Mouse (Mus musculus) stomach, postnatal 0 days (tissue): ENCODE data around the gene BC003965. TPM values are rescaled to one million over a fixed set of nuclear protein-coding genes. Genes with fewer than 3 reads are reported as not detected.
"Not testable (repeated sequence)": the region's sequence is repeated elsewhere in the genome, so short reads cannot be mapped to it uniquely, and the experiment has no call there.

Experiments used
- ATAC-seq: fragments of 200-750 bp; cut with Nextera tagmentation; 2 replicates; pipeline ENCODE4 v1.8.0; 2017; ENCODE audit not compliant: low FRiP score, low TSS enrichment
- DNase-seq: peaks from one replicate; pipeline ENCODE4 v3.0.0-alpha.2; 2016; ENCODE audit warnings: low spot score
- H3K27ac ChIP-seq: fragments of 300-500 bp; sonication (generic); replicated peaks from 2 replicates; pipeline ENCODE4 v1.5.1; 2014; ENCODE audit warnings: mild to moderate bottlenecking, control low read depth
- H3K27me3 ChIP-seq: fragments of 300-500 bp; sonication (generic); 2 replicates; pipeline ENCODE4 v1.6.1; 2014; ENCODE audit warnings: low read length; ENCODE audit not compliant: control insufficient read depth, insufficient read depth
- H3K36me3 ChIP-seq: fragments of 300-500 bp; sonication (generic); 2 replicates; pipeline ENCODE4 v1.6.1; 2014; ENCODE audit warnings: low read length, mixed read lengths; ENCODE audit not compliant: control insufficient read depth, insufficient read depth
- H3K4me1 ChIP-seq: fragments of 300-500 bp; sonication (generic); replicated peaks from 2 replicates; pipeline ENCODE4 v1.6.1; 2014; ENCODE audit warnings: antibody characterized with exemption; ENCODE audit not compliant: control insufficient read depth, insufficient read depth
- H3K4me2 ChIP-seq: fragments of 300-500 bp; sonication (generic); replicated peaks from 2 replicates; pipeline ENCODE4 v1.6.1; 2014; ENCODE audit warnings: low read depth, mild to moderate bottlenecking, control low read depth, moderate library complexity
- H3K4me3 ChIP-seq: fragments of 300-500 bp; sonication (generic); 2 replicates; pipeline ENCODE4 v1.5.1; 2014; ENCODE audit warnings: low read depth, low read length, control low read depth
- H3K9ac ChIP-seq: fragments of 300-500 bp; sonication (generic); 2 replicates; pipeline ENCODE4 v1.6.1; 2014; ENCODE audit warnings: mild to moderate bottlenecking, low read length, control low read depth, mixed read lengths
- H3K9me3 ChIP-seq: fragments of 300-500 bp; sonication (generic); 2 replicates; pipeline ENCODE4 v1.6.1; 2016; ENCODE audit warnings: low read length; ENCODE audit not compliant: control insufficient read depth
- CTCF ChIP-seq: IDR thresholded peaks from 2 replicates; pipeline ENCODE4 v1.5.1; 2016; ENCODE audit warnings: antibody characterized with exemption, low read depth, mild to moderate bottlenecking, moderate library complexity
- EP300 ChIP-seq: optimal IDR thresholded peaks from 2 replicates; pipeline ENCODE3; 2016; ENCODE audit warnings: antibody characterized with exemption
- WGBS: fragments of 180-500 bp; shearing (Covaris S2); extraction: QIAGEN DNeasy Blood & Tissue Kit; methylation state at CpG from one replicate; pipeline ENCODE4 v1.1.7; 2014; 5-methylcytosine and 5-hydroxymethylcytosine counted together
- polyA plus RNA-seq: library from polyadenylated mRNA; unstranded; fragments of >200 nt; fragmentation: Nextera tagmentation; extraction: Ambion mirVana; gene quantifications from 2 replicates; pipeline ENCODE4 v1.2.1, GENCODE M21; 2015

Gene BC003965
- polyA plus RNA-seq, 1 experiment from 2014 or later, result 23.1 TPM

- Histone ChIP-seq H3K36me3 (peaks cover 6% of the 10 kb centered on the region), H3K27me3 (no peaks in the 10 kb centered on the region), H3K27ac (no peak overlapping the region), H3K4me3 (no peak overlapping the region), H3K4me2 (no peak overlapping the region), H3K9me3 (no peaks in the 10 kb centered on the region), H3K9ac (no peak overlapping the region), H3K4me1 (no peaks in the 10 kb centered on the region)
- 86% methylated on average over 3 of the region's 3 CpGs for WGBS
- ATAC-seq, result no peak
- TF ChIP-seq EP300, result no peak
- TF ChIP-seq CTCF, result no peak
- DNase-seq, result no peak
These were observed 46.3 kb downstream of the BC003965 start for GRCm38 (mm10) chr17:25230700-25231099.

DNA sequence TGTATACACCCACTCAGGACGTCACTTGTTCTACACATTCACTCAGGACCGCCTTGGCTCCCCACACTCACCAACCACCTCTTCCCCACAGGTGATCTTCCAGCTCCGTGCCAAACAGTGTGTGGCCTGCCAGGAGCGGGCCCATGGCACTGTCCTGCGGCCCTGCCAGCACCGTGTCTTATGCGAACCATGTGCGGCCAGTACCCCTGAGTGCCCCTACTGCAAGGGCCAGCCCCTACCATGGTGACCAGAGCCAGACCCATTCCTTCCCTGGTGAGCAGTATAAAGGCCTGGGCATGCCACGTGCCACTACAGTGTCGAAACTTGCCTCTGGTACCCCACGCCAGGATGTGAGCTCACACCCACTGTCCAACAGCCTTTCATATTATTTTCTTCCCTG is 47.3 kb downstream of the BC003965 start:
- not testable (repeated sequence) for H3K27ac ChIP-seq, H3K9ac ChIP-seq, H3K9me3 ChIP-seq, H3K36me3 ChIP-seq, DNase-seq, H3K4me2 ChIP-seq, H3K27me3 ChIP-seq, H3K4me1 ChIP-seq, H3K4me3 ChIP-seq
- WGBS, result 96% methylated on average over 5 of the region's 11 CpGs
- 0 out of 2 replicates have a peak, but pooled peaks have one; percentile 46 for ATAC-seq

GRCm38 (mm10) chr17:25235635-25236034 is 51.3 kb downstream of the BC003965 start:
- Histone ChIP-seq H3K4me2 (no peak overlapping the region), H3K27me3 (no peaks in the 10 kb centered on the region), H3K36me3 (peaks cover 4% of the 10 kb centered on the region), H3K9ac (no peak overlapping the region), H3K9me3 (no peaks in the 10 kb centered on the region), H3K4me1 (peaks cover under 1% of the 10 kb centered on the region; the same call in 1 of the 2 replicates), H3K4me3 (no peak overlapping the region), H3K27ac (no peak overlapping the region)
- no peak for ATAC-seq
- DNase-seq, result no peak
- TF ChIP-seq EP300, result no peak
- no peak for TF ChIP-seq CTCF
- WGBS, result 81% methylated on average over 9 of the region's 9 CpGs

Other genes with a start within 250 kb of the BC003965 start
- gene Mapk8ip3, start 247.6 kb upstream of the BC003965 start, polyA plus RNA-seq, result 6.2 and 6.5 TPM in 2 replicates
- 51.8 and 53.9 TPM in 2 replicates for gene Jpt2, start 223.9 kb upstream of the BC003965 start, polyA plus RNA-seq
- gene Cramp1l, start 168.8 kb upstream of the BC003965 start, polyA plus RNA-seq, result 2.2 and 2.8 TPM in 2 replicates
- gene Ift140, start 168.5 kb upstream of the BC003965 start, polyA plus RNA-seq, result 4.1 and 4.2 TPM in 2 replicates
- 16.8 and 19.0 TPM in 2 replicates for gene Tmem204, start 101.0 kb upstream of the BC003965 start, polyA plus RNA-seq
- gene Telo2, start 68.6 kb upstream of the BC003965 start, polyA plus RNA-seq, result 12.2 and 13.7 TPM in 2 replicates
- gene Ptx4, start 63.8 kb upstream of the BC003965 start, polyA plus RNA-seq, result 0.30 and 0.33 TPM in 2 replicates
- gene Clcn7, start 51.2 kb upstream of the BC003965 start, polyA plus RNA-seq, result 10.5 and 11.5 TPM in 2 replicates
- 0.80 and 0.84 TPM in 2 replicates for gene Ccdc154, start 22.1 kb upstream of the BC003965 start, polyA plus RNA-seq
- 5.8 and 6.0 TPM in 2 replicates for gene Gm38655, start 9.1 kb upstream of the BC003965 start, polyA plus RNA-seq
- gene Unkl, start 3.8 kb downstream of the BC003965 start, polyA plus RNA-seq, result 3.0 and 3.1 TPM in 2 replicates
- gene Gnptg, start 55.6 kb downstream of the BC003965 start, polyA plus RNA-seq, result 36.0 and 39.3 TPM in 2 replicates
- 31.3 and 33.7 TPM in 2 replicates for gene Tsr3, start 55.6 kb downstream of the BC003965 start, polyA plus RNA-seq
- gene Baiap3, start 71.8 kb downstream of the BC003965 start, polyA plus RNA-seq, result 1.2 and 1.3 TPM in 2 replicates
- gene Ube2i, start 90.1 kb downstream of the BC003965 start, polyA plus RNA-seq, result 308 and 318 TPM in 2 replicates
- 0.50 and 0.52 TPM in 2 replicates for gene Prss34, start 113.8 kb downstream of the BC003965 start, polyA plus RNA-seq
- gene Prss28, start 124.1 kb downstream of the BC003965 start, polyA plus RNA-seq, result not detected in 2 replicates
- not detected in 2 replicates for gene Prss29, start 134.1 kb downstream of the BC003965 start, polyA plus RNA-seq
- 0.62 and 0.75 TPM in 2 replicates for gene Tpsab1, start 161.0 kb downstream of the BC003965 start, polyA plus RNA-seq
- 18.1 and 18.5 TPM in 2 replicates for gene Tpsb2, start 181.8 kb downstream of the BC003965 start, polyA plus RNA-seq
- gene Tpsg1, start 184.7 kb downstream of the BC003965 start, polyA plus RNA-seq, result 0.16 and 0.27 TPM in 2 replicates
- gene Cacna1h, start 249.2 kb downstream of the BC003965 start, polyA plus RNA-seq, result 1.5 and 1.7 TPM in 2 replicates